Mouse (Mus musculus): ENCODE results near the gene Miga1.
"Not testable (repeated sequence)": the region's sequence is repeated elsewhere in the genome, so short reads cannot be mapped to it uniquely, and the experiment has no call there.

The Miga1 gene

DNA sequence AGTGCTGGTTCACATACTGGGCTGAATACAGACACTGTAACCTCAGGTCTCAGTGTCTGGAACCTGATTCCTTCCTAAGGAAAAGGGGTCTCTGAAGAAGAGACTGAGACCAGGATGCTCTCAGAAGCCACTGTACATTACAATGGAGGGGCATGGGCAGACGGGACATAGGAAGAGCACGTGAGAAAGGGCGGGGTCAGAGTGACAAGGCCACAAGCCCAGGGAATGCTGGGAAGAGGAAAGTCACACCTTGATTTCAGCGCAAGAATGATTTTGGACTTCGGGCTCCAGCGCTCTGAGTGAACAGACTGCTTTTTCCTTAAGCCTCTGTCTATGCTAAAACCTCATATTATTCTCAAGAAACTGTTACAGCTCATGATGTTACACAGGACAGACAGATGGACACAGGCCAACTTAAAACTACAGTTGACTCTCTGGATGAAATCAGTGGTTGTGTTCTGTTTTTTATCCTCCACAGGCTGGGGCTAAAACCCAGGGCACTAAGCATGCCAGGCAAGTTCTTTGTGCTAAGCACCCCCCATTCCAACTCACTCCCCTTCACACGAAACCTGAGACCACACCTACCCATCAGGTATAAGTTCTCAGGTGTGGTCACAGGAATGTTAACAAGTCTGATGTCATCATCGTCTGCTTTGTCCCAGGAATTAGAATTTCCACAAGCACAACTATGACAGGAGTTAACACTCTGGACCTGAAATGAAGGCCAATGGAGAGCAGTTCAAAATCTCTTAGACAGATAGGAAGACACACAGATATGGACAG, 18.3 kb downstream of the Miga1 start:
- DNase-seq = peak in 1 of 2 experiments; percentile 46

GRCm38 (mm10) chr3:152320972-152321645, 19.1 kb downstream of the Miga1 start:
- no peak for DNase-seq

DNA sequence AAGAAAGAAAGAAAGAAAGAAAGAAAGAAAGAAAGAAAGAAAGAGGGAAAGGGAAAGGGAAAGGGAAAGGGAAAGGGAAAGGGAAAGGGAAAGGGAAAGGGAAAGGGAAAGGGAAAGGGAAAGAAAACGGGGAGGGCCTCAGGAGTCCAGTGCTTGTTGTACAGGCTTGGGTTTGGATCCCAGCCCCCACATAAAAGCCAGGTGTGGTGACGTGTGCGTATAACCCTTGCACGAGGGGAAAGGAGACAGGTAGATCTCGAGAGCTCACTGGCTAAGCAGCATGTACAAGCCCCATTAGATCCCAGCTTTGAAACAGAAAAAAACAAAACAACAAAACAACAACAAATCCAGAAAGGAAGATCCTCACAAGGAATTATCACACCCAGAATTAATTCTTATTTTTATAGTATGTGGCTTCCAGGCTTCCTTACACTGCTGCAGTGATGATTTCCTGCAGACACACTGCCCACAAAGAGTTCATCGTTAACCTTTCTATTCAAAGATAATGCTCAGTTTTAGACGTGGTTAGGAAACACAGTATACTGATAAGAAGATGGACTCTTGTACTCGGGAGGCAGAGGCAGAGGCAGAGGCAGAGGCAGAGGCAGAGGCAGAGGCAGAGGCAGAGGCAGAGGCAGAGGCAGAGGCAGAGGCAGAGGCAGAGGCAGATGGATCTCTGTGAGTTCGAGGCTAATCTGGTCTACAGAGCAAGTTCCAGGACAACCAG, 23.6 kb downstream of the Miga1 start:
- DNase-seq = not testable (repeated sequence)

GRCm38 (mm10) chr3:152315613-152316012, 24.6 kb downstream of the Miga1 start:
- DNase-seq = peak; percentile 86 to 88

- DNase-seq = not testable (repeated sequence)
Observed at GRCm38 (mm10) chr3:152314666-152315065, 25.5 kb downstream of the Miga1 start.

DNA sequence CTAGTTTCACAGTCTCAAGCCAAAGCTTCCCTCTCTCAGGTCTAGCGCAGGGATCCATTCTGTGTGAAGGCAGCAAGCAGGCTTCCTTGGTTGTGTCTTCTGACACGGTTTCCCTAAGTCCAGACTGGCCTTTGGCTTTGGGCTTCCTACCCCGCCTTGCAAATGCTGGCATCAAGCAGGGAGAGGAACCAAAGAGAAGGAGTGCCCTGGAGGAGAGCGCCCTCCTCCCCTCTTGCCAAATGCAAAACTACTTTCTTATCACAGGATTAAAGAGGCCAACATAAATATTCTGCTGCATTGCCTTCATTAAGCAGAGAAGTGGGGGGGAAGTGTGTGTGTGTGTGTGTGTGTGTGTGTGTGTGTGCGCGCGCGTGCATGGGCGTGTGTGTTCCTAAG, 31.0 kb downstream of the Miga1 start:
- no peak for DNase-seq

DNA sequence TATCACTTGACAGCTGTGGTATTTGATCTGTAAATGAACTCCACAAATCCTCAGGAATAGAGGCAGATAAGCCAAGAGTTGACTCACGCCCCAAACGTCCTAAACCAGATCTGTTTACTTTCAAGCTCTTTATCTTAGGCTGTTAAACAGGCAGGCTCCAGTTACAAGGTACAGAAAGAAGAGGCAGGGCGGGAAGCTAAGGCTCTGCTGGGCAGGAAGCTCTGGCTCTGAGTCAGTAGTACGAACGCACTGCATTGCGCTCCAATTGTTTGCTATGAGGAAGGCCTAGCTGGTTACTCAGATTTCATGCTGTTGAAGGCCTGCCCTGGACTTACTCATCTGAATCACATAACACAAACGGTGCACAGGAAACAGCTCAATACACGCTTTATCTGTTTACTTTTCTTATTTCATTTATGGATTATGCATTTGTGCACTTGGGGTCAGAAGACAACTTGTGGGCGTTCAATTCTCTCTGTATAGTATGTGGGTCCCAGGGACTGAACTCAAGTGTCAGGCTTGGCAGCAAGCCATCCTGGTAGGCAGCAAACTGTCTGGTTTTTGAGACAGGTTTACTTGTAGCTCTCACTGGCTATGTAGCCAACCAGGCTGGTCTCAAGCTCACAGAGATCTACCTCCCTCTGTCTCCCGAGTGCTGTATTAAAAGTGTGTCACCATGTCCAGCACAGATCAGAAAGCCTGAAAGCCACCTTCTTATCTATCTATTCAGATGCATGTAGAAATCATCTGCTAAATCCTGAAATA, 31.5 kb downstream of the Miga1 start:
- peak; percentile 52 to 70 for DNase-seq

- DNase-seq = no peak
Observed at GRCm38 (mm10) chr3:152305971-152306370, 34.2 kb downstream of the Miga1 start.

DNA sequence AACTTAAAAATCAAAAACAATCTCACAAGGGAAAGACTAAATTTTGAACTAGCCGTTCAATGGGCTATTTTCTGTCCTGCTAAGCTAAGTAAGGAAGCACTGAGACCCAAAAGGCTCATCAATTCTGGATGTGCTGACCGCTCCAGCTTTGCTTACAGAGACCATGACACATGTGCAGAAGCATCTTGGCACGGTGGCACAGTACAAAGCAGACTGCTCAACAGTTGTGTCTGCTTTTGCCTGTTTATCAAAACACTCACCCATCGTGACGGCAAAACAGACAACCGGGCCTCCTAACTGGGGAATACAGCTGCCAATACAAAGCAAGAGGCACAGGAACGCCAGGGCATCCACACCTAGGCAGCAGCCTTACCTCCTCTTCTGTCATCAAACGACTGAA, 35.1 kb downstream of the Miga1 start:
- no peak for DNase-seq

DNA sequence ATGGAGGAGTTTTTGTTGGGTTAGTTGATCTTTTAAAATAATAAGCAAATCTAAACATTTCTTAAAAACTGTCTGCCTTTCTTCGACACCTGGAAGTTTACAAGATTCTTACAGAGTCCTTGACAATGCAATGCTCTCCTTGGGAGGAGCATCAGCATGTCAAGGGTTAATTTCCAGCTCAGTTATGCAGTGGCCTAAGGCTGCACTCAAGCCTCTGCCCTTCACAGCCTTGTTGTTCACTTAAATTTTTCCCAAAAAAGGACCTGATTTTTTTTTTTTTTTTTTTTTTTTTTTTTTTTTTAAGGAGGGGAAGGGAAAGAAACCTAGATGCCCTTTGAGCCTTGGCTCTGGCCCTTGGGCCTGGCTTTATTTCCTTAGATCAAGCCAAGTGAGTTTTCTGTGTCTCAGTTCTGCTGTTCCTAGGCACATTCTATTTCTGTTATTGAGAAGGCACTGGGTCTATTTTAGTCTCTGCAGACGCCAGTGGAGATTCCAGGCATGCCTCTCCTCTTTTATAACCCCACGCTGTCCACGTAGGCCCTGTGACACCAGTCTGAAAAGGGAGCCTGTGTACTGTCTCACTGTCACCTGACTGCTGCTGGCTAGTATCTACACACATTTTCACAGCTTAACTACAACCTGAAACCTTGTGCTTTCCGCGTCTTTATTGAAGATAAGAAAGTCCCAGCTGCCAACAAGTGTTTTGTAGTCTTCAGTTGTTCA, 36.0 kb downstream of the Miga1 start:
- DNase-seq = peak; percentile 27 to 37

GRCm38 (mm10) chr3:152302991-152303390, 37.2 kb downstream of the Miga1 start:
- DNase-seq = no peak

DNA sequence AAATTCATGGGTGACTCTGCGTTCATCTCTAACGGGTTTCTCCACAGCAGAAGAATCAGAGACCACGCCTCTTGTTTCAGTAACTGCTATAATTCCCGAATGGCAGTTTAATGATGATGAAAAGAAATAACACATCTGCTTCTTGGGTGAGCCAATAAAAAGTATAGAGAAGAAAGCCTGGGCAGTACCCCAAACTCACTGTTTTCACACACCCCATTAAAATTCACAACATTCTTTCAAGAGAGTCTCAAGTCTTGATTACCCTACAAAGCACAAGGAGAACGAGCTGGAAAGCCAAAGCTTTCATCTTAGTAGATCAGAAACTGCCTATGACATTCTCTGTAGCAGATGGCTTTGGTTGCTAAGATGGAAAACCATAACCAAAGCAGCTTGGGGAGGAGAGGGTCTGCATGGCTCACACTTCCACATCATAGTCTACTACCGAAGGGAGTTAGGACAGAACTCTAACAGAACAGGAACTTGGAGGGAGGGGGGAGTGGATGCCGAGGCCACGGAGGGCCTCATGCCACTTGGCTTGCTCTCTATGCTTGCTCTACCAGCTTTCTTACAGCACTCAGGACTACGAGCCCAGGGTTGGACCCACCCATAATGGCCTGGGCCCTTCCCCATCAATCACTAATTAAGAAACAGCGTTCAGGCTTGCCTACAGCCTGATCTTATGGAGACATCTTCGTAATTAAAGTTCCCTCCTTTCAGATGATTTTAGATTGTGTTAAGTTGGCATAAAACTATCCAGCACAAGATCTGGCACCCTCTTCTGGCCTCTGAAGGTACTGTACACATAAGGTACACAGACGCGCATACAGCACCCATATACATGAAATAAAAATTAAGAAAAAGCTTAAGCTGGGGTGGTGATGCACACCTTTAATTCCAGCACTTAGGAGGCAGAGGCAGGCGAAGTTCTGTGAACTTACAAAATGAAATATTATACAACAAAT, 39.5 kb downstream of the Miga1 start:
- DNase-seq = no peak

- DNase-seq = no peak
Observed at GRCm38 (mm10) chr3:152295896-152296295, 44.3 kb downstream of the Miga1 start.

DNA sequence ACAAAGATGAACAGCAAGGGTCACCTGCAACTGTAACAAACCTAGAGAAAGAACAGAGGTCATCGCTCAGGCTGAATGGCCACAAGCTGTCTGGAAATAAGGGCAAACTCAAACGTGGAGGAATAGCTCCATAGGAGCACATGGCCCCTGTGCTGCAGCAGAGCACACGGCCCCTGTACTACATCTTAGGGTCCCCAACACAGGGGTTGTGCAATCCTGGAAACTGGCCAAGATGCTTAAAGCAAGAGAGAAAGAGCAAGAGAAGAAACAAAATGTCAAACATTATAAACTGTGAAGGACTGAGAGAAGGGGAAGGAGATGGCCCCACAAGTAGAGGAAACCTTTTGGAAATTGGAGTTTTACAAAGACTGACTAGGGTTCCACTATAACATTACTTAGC, 45.8 kb downstream of the Miga1 start:
- no peak for DNase-seq

DNA sequence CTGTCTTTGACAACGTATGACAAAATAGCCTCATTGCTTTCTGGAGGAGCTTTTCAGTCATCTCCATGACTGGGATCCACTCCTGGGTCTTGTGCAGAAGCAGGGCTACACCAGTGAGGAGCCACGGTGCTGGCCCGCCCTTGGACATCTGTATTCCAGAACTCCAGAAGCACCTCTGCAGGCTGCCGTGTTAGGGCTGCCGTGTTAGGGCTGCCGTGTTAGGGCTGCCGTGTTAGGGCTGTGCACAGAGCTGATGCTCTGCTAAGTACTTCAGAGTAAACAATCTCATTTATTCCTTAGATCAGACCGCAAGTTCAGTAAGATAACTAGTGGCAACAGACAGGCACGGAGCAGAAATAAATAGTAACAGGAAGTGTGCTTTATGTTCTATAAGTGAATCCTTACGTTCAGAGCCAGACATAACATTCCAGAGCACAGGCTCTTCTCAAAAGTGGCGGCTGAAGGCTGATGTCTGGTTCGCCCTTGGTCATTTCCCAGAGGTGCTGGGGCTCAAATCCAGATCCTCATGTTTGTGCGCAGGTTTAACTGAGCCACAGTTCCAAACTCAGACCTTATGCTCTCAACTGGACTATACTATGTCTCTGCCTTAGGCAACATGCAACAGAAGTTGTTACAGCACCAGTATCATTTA, 46.6 kb downstream of the Miga1 start:
- DNase-seq = no peak

GRCm38 (mm10) chr3:152291895-152292294, 48.3 kb downstream of the Miga1 start:
- DNase-seq = no peak

DNA sequence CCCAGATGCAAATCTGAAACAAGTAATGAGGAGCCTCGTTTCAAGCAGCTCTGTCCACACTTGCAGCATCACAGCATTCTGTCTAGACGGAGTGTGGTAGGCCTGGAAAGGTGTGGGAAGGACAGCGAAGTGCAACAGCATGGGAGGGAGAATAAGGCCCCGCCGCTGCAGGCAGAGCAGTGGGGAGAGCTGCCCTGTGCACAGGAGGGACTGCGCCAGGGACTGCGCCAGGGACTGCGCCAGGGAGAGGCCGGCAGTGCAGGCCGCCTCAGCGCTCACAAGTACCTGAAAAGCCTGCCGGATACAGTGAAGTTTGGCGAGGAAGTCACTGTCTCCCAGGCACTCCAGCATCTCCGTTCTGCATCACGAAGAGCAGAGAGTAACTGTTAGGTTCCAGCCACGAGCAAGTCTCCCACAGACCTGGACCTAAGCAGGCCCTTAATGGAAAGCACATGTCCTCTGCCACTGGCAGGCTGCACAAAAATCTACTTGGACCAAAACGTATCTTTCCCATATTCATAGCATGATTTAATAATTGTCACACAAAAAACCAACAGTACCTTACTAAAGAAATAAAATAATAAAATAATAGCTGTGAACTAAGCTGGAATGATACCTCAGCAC, 49.9 kb downstream of the Miga1 start:
- DNase-seq = no peak

DNA sequence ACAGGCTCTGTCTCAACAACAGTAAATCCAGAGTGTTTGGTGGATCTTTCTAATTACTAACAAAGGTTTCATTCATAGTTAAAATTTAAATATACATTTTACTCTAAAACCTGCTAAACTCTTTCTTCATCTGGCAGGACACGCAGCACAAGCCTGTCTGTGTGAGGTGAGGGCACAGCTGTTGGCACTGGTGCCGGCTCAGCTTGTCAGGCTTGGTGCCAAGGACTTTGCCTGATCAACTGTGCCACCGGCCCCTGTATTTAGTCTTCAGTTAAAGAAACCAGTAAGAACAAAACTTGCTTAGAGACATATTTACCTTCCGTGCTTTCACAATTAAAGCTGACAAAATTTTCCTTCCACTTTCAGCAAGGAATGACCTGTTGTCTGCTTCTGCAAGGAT, 51.5 kb downstream of the Miga1 start:
- no peak for DNase-seq

DNA sequence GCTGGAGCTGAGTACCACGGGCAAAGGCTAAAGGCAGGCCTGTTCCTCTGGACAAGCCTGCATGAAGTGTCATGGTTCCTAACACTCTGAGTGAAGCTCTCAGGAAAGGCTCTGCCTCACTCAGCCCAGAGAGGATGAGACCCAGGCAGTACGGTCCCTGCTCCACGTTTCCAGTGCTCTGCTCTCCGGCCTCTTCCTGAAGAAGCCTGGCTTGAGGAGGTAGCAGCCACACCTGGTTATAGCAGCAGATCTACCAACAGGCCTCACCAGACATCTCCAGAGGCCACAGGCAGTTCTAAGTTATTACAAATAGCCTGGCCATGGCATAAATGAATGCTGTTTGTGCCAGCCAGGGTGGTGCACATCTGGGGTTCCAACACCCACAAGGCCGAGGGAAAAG, 51.9 kb downstream of the Miga1 start:
- no peak for DNase-seq

- DNase-seq = no peak
Observed at GRCm38 (mm10) chr3:152287810-152288209, 52.4 kb downstream of the Miga1 start.

Measured in lung, adult 18-20 months (tissue).